Mouse (Mus musculus) olfactory bulb, adult 2 months (tissue): ENCODE measurements at regions not wholly inside any gene's neighbourhood (a gene's known extent, or its start where the extent isn't known, plus 50 kb on each side); places are given as distances from the start of the nearest gene placed in this dataset.

Source experiments
- H3K27ac ChIP-seq: fragments of 200-500 bp; 2 replicates; pipeline ENCODE4 v1.5.1; 2012; ENCODE audit warnings: low read depth, low read length; ENCODE audit not compliant: insufficient read depth
- H3K4me1 ChIP-seq: fragments of 200-500 bp; 2 replicates; pipeline ENCODE4 v1.6.1; 2012; ENCODE audit warnings: low read length; ENCODE audit not compliant: control insufficient read depth, insufficient read depth
- H3K4me3 ChIP-seq: fragments of 200-500 bp; 2 replicates; pipeline ENCODE4 v1.5.1; 2012; ENCODE audit warnings: mild to moderate bottlenecking, low read depth, low read length, moderate library complexity; ENCODE audit not compliant: insufficient read depth
- CTCF ChIP-seq: fragments of 200-500 bp; IDR thresholded peaks from 2 replicates; pipeline ENCODE4 v1.5.1; 2012; ENCODE audit warnings: low read depth, mild to moderate bottlenecking, low read length, moderate library complexity; ENCODE audit not compliant: insufficient read depth
- POLR2A ChIP-seq: fragments of 200-500 bp; IDR thresholded peaks from 2 replicates; pipeline ENCODE4 v1.6.1; 2012; ENCODE audit warnings: mild to moderate bottlenecking, low read depth, low read length, moderate library complexity; ENCODE audit not compliant: insufficient read depth
- WGBS: fragments of 180-500 bp; shearing (Covaris S2); methylation state at CpG from one replicate; pipeline ENCODE4 v1.1.7; 2018; 5-methylcytosine and 5-hydroxymethylcytosine counted together

DNA sequence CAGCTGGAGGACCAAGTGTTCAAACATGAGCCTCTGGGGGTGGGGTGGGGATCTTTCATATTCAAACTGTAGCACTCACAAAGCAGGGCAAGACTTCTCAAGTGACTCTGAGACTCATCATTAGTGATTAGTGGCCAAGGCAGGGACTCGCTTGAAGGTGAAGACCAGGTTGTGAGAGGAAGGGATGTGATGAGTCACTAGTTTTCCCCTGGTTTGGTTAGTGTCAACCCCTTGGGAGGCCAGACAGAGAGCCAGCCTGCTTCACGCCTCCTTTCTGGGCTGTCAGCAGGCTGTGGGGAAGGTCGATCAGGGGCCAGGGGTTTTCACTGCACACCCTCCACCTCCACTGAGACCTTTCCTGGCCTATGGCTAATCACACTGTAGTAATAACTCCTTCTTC, 65.2 kb downstream of the Slc30a10 start:
- WGBS: 72% methylated on average over 3 of the region's 3 CpGs
- no peak overlapping the region for H3K4me3 ChIP-seq
- peaks cover 6% of the 10 kb centered on the region for H3K4me1 ChIP-seq
- TF ChIP-seq POLR2A: no peak
- TF ChIP-seq CTCF: no peak
- H3K27ac ChIP-seq: no peak overlapping the region

GRCm38 (mm10) chr1:185524020-185524419, 69.4 kb downstream of the Slc30a10 start:
- Histone ChIP-seq H3K27ac (no peak overlapping the region), H3K4me3 (no peak overlapping the region), H3K4me1 (peaks cover 6% of the 10 kb centered on the region)
- WGBS: 55% methylated on average over 10 of the region's 10 CpGs
- no peak for TF ChIP-seq CTCF
- no peak for TF ChIP-seq POLR2A

DNA sequence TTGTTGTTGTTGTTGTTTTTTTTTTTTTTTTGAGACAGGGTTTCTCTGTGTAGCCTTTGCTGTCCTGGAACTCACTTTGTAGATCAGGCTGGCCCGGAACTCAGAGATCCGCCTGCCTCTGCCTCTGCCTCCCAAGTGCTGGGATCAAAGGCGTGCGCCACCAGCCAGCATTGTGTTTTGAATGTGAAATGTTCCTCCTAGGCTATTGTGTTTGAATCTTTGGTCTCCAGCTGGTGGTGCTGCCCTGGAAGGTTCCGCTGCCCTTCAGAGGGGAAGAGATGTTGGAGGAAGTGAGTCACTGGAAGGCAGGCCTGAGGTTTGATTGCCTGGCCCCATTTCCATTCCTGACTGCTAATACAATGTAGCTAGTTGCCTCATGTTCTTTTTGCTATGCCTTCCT, 78.8 kb downstream of the Slc30a10 start:
- Histone ChIP-seq H3K4me3 (no peak overlapping the region), H3K4me1 (no peaks in the 10 kb centered on the region), H3K27ac (no peak overlapping the region)
- 89% methylated on average over 5 of the region's 5 CpGs for WGBS
- no peak for TF ChIP-seq POLR2A
- TF ChIP-seq CTCF: no peak

DNA sequence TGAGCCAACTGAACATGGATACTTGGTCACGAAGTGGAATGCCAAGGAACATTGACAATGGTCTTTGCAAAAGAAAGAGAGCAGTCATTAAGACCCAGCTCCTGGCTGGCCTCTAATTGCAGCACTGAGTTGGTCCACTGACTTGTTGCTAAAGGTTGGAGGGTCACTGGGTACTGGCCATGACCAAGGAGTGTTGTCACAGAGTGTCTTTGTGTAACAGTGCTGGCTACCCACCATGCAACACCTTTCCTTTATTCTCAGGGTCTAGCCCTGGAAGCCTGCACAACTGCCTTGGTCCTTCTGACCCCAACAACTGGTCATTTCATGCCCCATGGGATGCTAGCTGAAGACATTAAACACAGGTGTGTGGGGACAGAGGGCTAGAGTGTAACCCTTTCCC, 79.5 kb downstream of the Slc30a10 start:
- Histone ChIP-seq H3K4me1 (no peaks in the 10 kb centered on the region), H3K4me3 (no peak overlapping the region), H3K27ac (no peak overlapping the region)
- no peak for TF ChIP-seq CTCF
- TF ChIP-seq POLR2A: no peak
- WGBS: 69% methylated on average over 1 of the region's 1 CpGs

- 90% methylated on average over 6 of the region's 6 CpGs for WGBS
- TF ChIP-seq POLR2A: no peak
- no peak for TF ChIP-seq CTCF
These were observed 80.7 kb downstream of the Slc30a10 start for GRCm38 (mm10) chr1:185535321-185535720.

GRCm38 (mm10) chr1:185537236-185537635, 82.6 kb downstream of the Slc30a10 start:
- Histone ChIP-seq H3K4me3 (no peak overlapping the region), H3K4me1 (no peaks in the 10 kb centered on the region), H3K27ac (no peak overlapping the region)
- TF ChIP-seq CTCF (no peak), POLR2A (no peak)
- 86% methylated on average over 4 of the region's 4 CpGs for WGBS

More at GRCm38 (mm10) chr1:185535321-185535720, 80.7 kb downstream of the Slc30a10 start:
- Histone ChIP-seq H3K4me3 (no peak overlapping the region), H3K27ac (no peak overlapping the region), H3K4me1 (no peaks in the 10 kb centered on the region)

DNA sequence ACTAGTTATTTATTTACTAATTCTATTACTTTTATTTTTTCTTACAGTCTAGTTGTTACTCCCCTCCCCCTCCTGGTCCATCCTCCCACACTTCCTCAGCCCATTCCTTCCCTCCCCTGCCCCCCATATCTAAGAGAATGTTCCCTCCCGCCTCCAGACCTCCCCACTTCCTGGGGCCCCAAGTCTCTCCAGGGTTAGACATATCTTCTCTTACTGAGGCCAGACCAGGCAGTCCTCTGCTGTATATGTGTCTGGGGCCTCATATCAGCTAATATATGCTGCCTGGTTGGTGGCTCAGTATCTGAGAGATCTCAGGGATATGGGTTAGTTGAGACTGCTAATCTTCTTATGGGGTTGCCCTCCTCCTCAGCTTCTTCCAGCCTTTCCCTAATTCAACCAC, 84.8 kb downstream of the Slc30a10 start:
- 88% methylated on average over 1 of the region's 1 CpGs for WGBS
- TF ChIP-seq CTCF (no peak), POLR2A (no peak)
- no peak overlapping the region for H3K27ac ChIP-seq
- no peaks in the 10 kb centered on the region for H3K4me1 ChIP-seq
- no peak overlapping the region for H3K4me3 ChIP-seq

- TF ChIP-seq CTCF (no peak), POLR2A (no peak)
- Histone ChIP-seq H3K4me3 (no peak overlapping the region), H3K27ac (no peak overlapping the region), H3K4me1 (no peaks in the 10 kb centered on the region)
These were observed 91.7 kb downstream of the Slc30a10 start for GRCm38 (mm10) chr1:185546346-185546745.

DNA sequence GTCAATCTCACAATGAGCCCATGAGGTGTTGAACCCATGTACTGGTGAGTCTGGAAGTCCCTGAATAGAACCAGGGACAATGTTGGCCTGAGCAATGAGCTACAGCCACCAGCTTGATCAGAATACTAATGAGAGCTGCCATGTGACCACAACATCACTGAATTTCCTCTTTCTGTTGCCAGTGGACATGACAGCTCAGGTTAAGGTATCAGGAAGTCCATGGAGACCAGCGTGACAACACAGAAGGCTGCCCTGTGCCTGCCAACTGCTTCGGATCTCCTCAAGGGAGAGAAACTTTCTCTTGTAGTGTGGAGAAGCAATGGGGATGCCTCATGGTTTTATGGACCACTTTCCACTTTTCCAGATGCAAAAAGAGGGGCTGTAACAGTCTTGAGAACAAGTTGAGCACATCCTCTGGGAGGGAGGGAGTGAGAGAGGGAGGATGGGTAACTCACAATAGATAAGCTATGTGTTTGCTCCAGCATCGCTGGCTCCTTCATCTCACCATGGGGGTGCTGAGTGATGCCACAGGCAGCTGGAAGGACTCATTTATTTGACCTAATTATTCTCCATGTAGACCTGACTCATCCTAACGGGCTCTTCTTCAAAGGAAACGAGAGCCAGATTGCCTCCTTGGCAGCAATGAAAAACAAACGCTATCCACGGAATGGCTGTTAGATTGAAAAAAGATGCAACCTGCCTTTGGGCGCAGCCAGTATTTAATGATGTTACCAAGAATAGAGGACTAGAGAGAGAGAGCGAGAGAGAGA, 118.3 kb downstream of the Slc30a10 start:
- TF ChIP-seq CTCF: no peak
- H3K4me3 ChIP-seq: no peak overlapping the region
- 25% methylated on average over 9 of the region's 9 CpGs for WGBS

More for the DNA sequence above, 118.3 kb downstream of the Slc30a10 start:
- Histone ChIP-seq H3K27ac (no peak overlapping the region), H3K4me1 (peaks cover 5% of the 10 kb centered on the region)
